Mouse (Mus musculus): ENCODE results near the gene Hmcn1.

The Hmcn1 gene

GRCm38 (mm10) chr1:150873231-150873630 is 120.0 kb downstream of the Hmcn1 start:
- no peak for DNase-seq

GRCm38 (mm10) chr1:150872105-150872504 is 121.1 kb downstream of the Hmcn1 start:
- DNase-seq = no peak

GRCm38 (mm10) chr1:150869189-150869588 is 124.0 kb downstream of the Hmcn1 start:
- no peak for DNase-seq

GRCm38 (mm10) chr1:150866615-150867014 is 126.6 kb downstream of the Hmcn1 start:
- no peak for DNase-seq

- no peak for DNase-seq
Measured at GRCm38 (mm10) chr1:150857779-150858178, 135.5 kb downstream of the Hmcn1 start.

GRCm38 (mm10) chr1:150833448-150833847 is 159.8 kb downstream of the Hmcn1 start:
- DNase-seq = no peak

GRCm38 (mm10) chr1:150829851-150830250 is 163.4 kb downstream of the Hmcn1 start:
- no peak for DNase-seq

- DNase-seq = no peak
Measured at GRCm38 (mm10) chr1:150827169-150827568, 166.1 kb downstream of the Hmcn1 start.

GRCm38 (mm10) chr1:150824334-150825005 is 168.8 kb downstream of the Hmcn1 start:
- DNase-seq = no peak

GRCm38 (mm10) chr1:150816035-150816807 is 177.0 kb downstream of the Hmcn1 start:
- no peak for DNase-seq

GRCm38 (mm10) chr1:150814917-150815316 is 178.3 kb downstream of the Hmcn1 start:
- no peak for DNase-seq

GRCm38 (mm10) chr1:150813381-150813780 is 179.9 kb downstream of the Hmcn1 start:
- DNase-seq = no peak

- DNase-seq = no peak
Measured at GRCm38 (mm10) chr1:150806864-150807263, 186.4 kb downstream of the Hmcn1 start.

GRCm38 (mm10) chr1:150805466-150805865 is 187.8 kb downstream of the Hmcn1 start:
- no peak for DNase-seq

GRCm38 (mm10) chr1:150804235-150805099 is 188.8 kb downstream of the Hmcn1 start:
- no peak for DNase-seq

- DNase-seq = no peak
Measured at GRCm38 (mm10) chr1:150802642-150803041, 190.6 kb downstream of the Hmcn1 start.

GRCm38 (mm10) chr1:150800611-150801263 is 192.5 kb downstream of the Hmcn1 start:
- DNase-seq = peak; percentile 12

GRCm38 (mm10) chr1:150798651-150799050 is 194.6 kb downstream of the Hmcn1 start:
- no peak for DNase-seq

- DNase-seq = no peak
Measured at GRCm38 (mm10) chr1:150786746-150787145, 206.5 kb downstream of the Hmcn1 start.

GRCm38 (mm10) chr1:150783070-150783842 is 210.0 kb downstream of the Hmcn1 start:
- DNase-seq = no peak

GRCm38 (mm10) chr1:150779902-150780301 is 213.3 kb downstream of the Hmcn1 start:
- DNase-seq = no peak

GRCm38 (mm10) chr1:150776741-150777140 is 216.5 kb downstream of the Hmcn1 start:
- no peak for DNase-seq

Measured in right cerebral cortex, postnatal 4 days (tissue).